Mouse (Mus musculus): ENCODE results near the gene Clec2l. TPM values are rescaled to one million over a fixed set of nuclear protein-coding genes. Genes with fewer than 3 reads are reported as not detected.

Clec2l gene
- total RNA-seq, 1 experiment: 1.4 TPM

DNA sequence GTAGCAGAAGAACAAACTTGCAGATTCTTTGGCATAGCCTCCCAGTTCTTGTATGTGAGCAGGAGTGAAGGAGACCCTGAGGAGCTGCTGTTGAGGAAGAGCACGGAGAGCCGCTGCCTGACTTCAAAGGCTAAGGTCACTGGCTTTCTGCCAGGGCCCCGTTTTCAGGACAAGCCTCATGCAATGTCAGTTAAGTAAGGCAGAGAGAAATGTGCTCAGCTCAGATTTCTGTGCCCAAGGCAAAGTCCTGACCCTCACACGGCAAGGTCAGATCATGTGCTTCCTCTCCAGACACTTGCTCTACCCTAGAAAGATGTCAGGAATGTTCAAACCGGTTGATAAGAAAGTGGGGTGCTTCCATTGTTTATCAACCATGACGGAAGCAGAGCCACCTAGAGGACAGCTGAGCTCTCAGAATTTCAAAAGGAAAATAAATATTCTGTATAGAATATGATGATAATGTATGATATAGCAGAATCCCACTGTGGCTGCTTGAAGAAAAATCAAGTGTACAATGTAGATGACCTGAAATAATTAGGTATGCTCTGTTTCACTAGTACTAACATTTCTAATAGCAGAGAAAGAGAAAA is 40.0 kb downstream of the Clec2l start:
- no peak overlapping the region for H3K27ac ChIP-seq (ENCODE audit: insufficient read depth, low read depth, low read length, poor library complexity, severe bottlenecking)
- in situ Hi-C loops (cut with MboI; ENCODE audit: low sequenced_read_pairs in 2 of 2, unreplicated experiment in 2 of 2): no loop called here
- no peak overlapping the region for H3K9ac ChIP-seq (ENCODE audit: insufficient read depth, low read depth, low read length, poor library complexity, severe bottlenecking)
- DNase-seq (ENCODE audit: low read depth, low spot score): no peak
- no peak overlapping the region for H3K4me3 ChIP-seq (ENCODE audit: insufficient read depth in 1 of 2, low read depth in 1 of 2, low read length in 2 of 2, poor library complexity in 1 of 2, severe bottlenecking in 1 of 2)
- H3K4me1 ChIP-seq (ENCODE audit: control insufficient read depth in 2 of 2, insufficient read depth in 2 of 2, low read length in 2 of 2, poor library complexity in 1 of 2): peaks cover 0 to 5% of the 10 kb centered on the region in 2 experiments; a peak in 1 of 4 replicates
- peaks cover 6% of the 10 kb centered on the region; the same call in 1 of the 2 replicates for H3K36me3 ChIP-seq (ENCODE audit: control insufficient read depth, insufficient read depth, low read length, poor library complexity, severe bottlenecking)
- TF ChIP-seq ZC3H11A (IDR thresholded peaks at IDR 0.05; ENCODE audit: borderline replicate concordance, low read depth, low read length) (no peak), MAFK (IDR thresholded peaks at IDR 0.05; ENCODE audit: insufficient read depth, low read depth, low read length) (no peak), CHD2 (IDR thresholded peaks at IDR 0.05; ENCODE audit: low read depth, low read length) (no peak), HCFC1 (IDR thresholded peaks at IDR 0.05; ENCODE audit: borderline replicate concordance, insufficient read depth, low read length) (no peak), ZNF384 (IDR thresholded peaks at IDR 0.05; ENCODE audit: low read depth, low read length) (no peak)
- H3K9me3 ChIP-seq (ENCODE audit: control insufficient read depth, insufficient read depth, low read depth, low read length): no peaks in the 10 kb centered on the region

GRCm38 (mm10) chr6:38703526-38703925 is 40.7 kb downstream of the Clec2l start:
- Histone ChIP-seq H3K4me1 (ENCODE audit: control insufficient read depth in 2 of 2, insufficient read depth in 2 of 2, low read length in 2 of 2, poor library complexity in 1 of 2) (peaks cover 0 to under 1% of the 10 kb centered on the region in 2 experiments; a peak in 1 of 4 replicates), H3K27ac (ENCODE audit: insufficient read depth, low read depth, low read length, poor library complexity, severe bottlenecking) (no peak overlapping the region), H3K36me3 (ENCODE audit: control insufficient read depth, insufficient read depth, low read length, poor library complexity, severe bottlenecking) (peaks cover 6% of the 10 kb centered on the region; the same call in 1 of the 2 replicates), H3K9me3 (ENCODE audit: control insufficient read depth, insufficient read depth, low read depth, low read length) (no peaks in the 10 kb centered on the region), H3K9ac (ENCODE audit: insufficient read depth, low read depth, low read length, poor library complexity, severe bottlenecking) (no peak overlapping the region), H3K4me3 (ENCODE audit: insufficient read depth in 1 of 2, low read depth in 1 of 2, low read length in 2 of 2, poor library complexity in 1 of 2, severe bottlenecking in 1 of 2) (no peak overlapping the region)
- in situ Hi-C loops (cut with MboI; ENCODE audit: low sequenced_read_pairs in 2 of 2, unreplicated experiment in 2 of 2): no loop called here
- TF ChIP-seq HCFC1 (IDR thresholded peaks at IDR 0.05; ENCODE audit: borderline replicate concordance, insufficient read depth, low read length): no peak
- no peak for DNase-seq (ENCODE audit: low read depth, low spot score)

GRCm38 (mm10) chr6:38704264-38704984 is 41.6 kb downstream of the Clec2l start:
- Histone ChIP-seq H3K9me3 (ENCODE audit: control insufficient read depth, insufficient read depth, low read depth, low read length) (no peaks in the 10 kb centered on the region), H3K9ac (ENCODE audit: insufficient read depth, low read depth, low read length, poor library complexity, severe bottlenecking) (no peak overlapping the region), H3K4me1 (ENCODE audit: control insufficient read depth in 2 of 2, insufficient read depth in 2 of 2, low read length in 2 of 2, poor library complexity in 1 of 2) (no peaks in the 10 kb centered on the region), H3K36me3 (ENCODE audit: control insufficient read depth, insufficient read depth, low read length, poor library complexity, severe bottlenecking) (peaks cover 2% of the 10 kb centered on the region; the same call in 1 of the 2 replicates), H3K27ac (ENCODE audit: insufficient read depth, low read depth, low read length, poor library complexity, severe bottlenecking) (no peak overlapping the region), H3K4me3 (ENCODE audit: insufficient read depth in 1 of 2, low read depth in 1 of 2, low read length in 2 of 2, poor library complexity in 1 of 2, severe bottlenecking in 1 of 2) (no peak overlapping the region)
- in situ Hi-C loops (cut with MboI; ENCODE audit: low sequenced_read_pairs in 2 of 2, unreplicated experiment in 2 of 2): no loop called here
- no peak for DNase-seq (ENCODE audit: low read depth, low spot score)
- no peak for TF ChIP-seq MAFK (IDR thresholded peaks at IDR 0.05; ENCODE audit: insufficient read depth, low read depth, low read length)
- TF ChIP-seq ZNF384 (IDR thresholded peaks at IDR 0.05; ENCODE audit: low read depth, low read length): no peak
- TF ChIP-seq HCFC1 (IDR thresholded peaks at IDR 0.05; ENCODE audit: borderline replicate concordance, insufficient read depth, low read length): no peak

GRCm38 (mm10) chr6:38710449-38710848 is 47.6 kb downstream of the Clec2l start:
- in situ Hi-C loops (cut with MboI; ENCODE audit: low sequenced_read_pairs in 2 of 2, unreplicated experiment in 2 of 2): no loop called here

More at GRCm38 (mm10) chr6:38710449-38710848, 47.6 kb downstream of the Clec2l start:
- H3K9me3 ChIP-seq (ENCODE audit: control insufficient read depth, insufficient read depth, low read depth, low read length): no peaks in the 10 kb centered on the region
- H3K27ac ChIP-seq (ENCODE audit: insufficient read depth, low read depth, low read length, poor library complexity, severe bottlenecking): no peak overlapping the region
- H3K36me3 ChIP-seq (ENCODE audit: control insufficient read depth, insufficient read depth, low read length, poor library complexity, severe bottlenecking): peaks cover 3% of the 10 kb centered on the region; the same call in 1 of the 2 replicates
- no peaks in the 10 kb centered on the region for H3K4me1 ChIP-seq (ENCODE audit: control insufficient read depth in 2 of 2, insufficient read depth in 2 of 2, low read length in 2 of 2, poor library complexity in 1 of 2)
- TF ChIP-seq CHD2 (IDR thresholded peaks at IDR 0.05; ENCODE audit: low read depth, low read length): no peak
- no peak for TF ChIP-seq ZNF384 (IDR thresholded peaks at IDR 0.05; ENCODE audit: low read depth, low read length)
- no peak for TF ChIP-seq HCFC1 (IDR thresholded peaks at IDR 0.05; ENCODE audit: borderline replicate concordance, insufficient read depth, low read length)
- TF ChIP-seq ZC3H11A (IDR thresholded peaks at IDR 0.05; ENCODE audit: borderline replicate concordance, low read depth, low read length): no peak
- no peak for TF ChIP-seq MAFK (IDR thresholded peaks at IDR 0.05; ENCODE audit: insufficient read depth, low read depth, low read length)
- no peak for DNase-seq (ENCODE audit: low read depth, low spot score)
- no peak overlapping the region for H3K9ac ChIP-seq (ENCODE audit: insufficient read depth, low read depth, low read length, poor library complexity, severe bottlenecking)
- H3K4me3 ChIP-seq (ENCODE audit: insufficient read depth in 1 of 2, low read depth in 1 of 2, low read length in 2 of 2, poor library complexity in 1 of 2, severe bottlenecking in 1 of 2): no peak overlapping the region

Data from ES-E14 (cell line).